Mouse (Mus musculus) G1E (cell line): Measurements from ENCODE around the gene Mthfs. TPM values are rescaled to one million over a fixed set of nuclear protein-coding genes. Genes with fewer than 3 reads are reported as not detected.

Experiments used
- ATAC-seq: 2 replicates; pipeline ENCODE4 v1.8.0; 2016; ENCODE audit warnings: mild to moderate bottlenecking; ENCODE audit not compliant: insufficient number of reproducible peaks, poor library complexity, low FRiP score, severe bottlenecking; ENCODE audit errors: extremely low read depth
- DNase-seq: peaks from one replicate; pipeline ENCODE4 v3.0.0; 2012; ENCODE audit warnings: low spot score
- H3K27me3 ChIP-seq: 2 replicates; pipeline ENCODE4 v1.6.1; 2012; ENCODE audit warnings: mild to moderate bottlenecking, low read length, inconsistent platforms; ENCODE audit not compliant: insufficient read depth
- H3K36me3 ChIP-seq: replicated peaks from 2 replicates; pipeline ENCODE3; 2012; ENCODE audit warnings: mild to moderate bottlenecking, inconsistent platforms
- H3K4me1 ChIP-seq: 2 replicates; pipeline ENCODE4 v1.6.1; 2012; ENCODE audit warnings: low read depth, low read length, inconsistent platforms, mixed read lengths; ENCODE audit not compliant: insufficient read depth
- H3K4me3 ChIP-seq: 2 replicates; pipeline ENCODE4 v1.5.1; 2012; ENCODE audit warnings: low read depth, mild to moderate bottlenecking, inconsistent platforms, low read length, moderate library complexity, mixed read lengths
- H3K9me3 ChIP-seq: replicated peaks from 2 replicates; pipeline ENCODE4 v1.6.1; 2012; ENCODE audit warnings: inconsistent platforms
- CTCF ChIP-seq: IDR thresholded peaks from 2 replicates; pipeline ENCODE4 v1.5.1; 2012; ENCODE audit warnings: low read depth, low read length, inconsistent platforms, mixed read lengths
- GATA1 ChIP-seq: IDR thresholded peaks from 2 replicates; pipeline ENCODE4 v1.6.1; 2012; ENCODE audit warnings: borderline replicate concordance, low read length, inconsistent platforms, mixed read lengths
- GATA2 ChIP-seq: IDR thresholded peaks from 2 replicates; pipeline ENCODE4 v1.6.1; 2012; ENCODE audit warnings: low read depth, low read length, inconsistent platforms, borderline replicate concordance
- POLR2AphosphoS5 ChIP-seq: IDR thresholded peaks from 2 replicates; pipeline ENCODE4 v1.6.1; 2012; ENCODE audit warnings: low read depth, low read length, inconsistent platforms; ENCODE audit not compliant: insufficient replicate concordance
- TAL1 ChIP-seq: conservative IDR thresholded peaks from 2 replicates; pipeline ENCODE4 v1.6.1; 2012; ENCODE audit warnings: low read depth, low read length, inconsistent platforms, mixed read lengths
- polyA plus RNA-seq: library from polyadenylated mRNA; stranded (reverse); fragments of >175 nt; gene quantifications from 2 replicates; pipeline ENCODE4 v1.2.3, GENCODE M21; 2012
- total RNA-seq, 2 experiments: library from RNA; stranded (forward) in 1 of 2; stranded (reverse) in 1 of 2; fragments of 200-1000 nt in 1 of 2; fragments of >200 nt in 1 of 2; fragmentation: Nextera tagmentation in 1 of 2; gene quantifications; 2 replicates each; pipeline ENCODE4 v1.2.3; 2014 to 2017

The Mthfs gene
- total and polyA plus RNA-seq, 3 experiments = 3.8 to 16.6 (median 7.3) TPM

DNA sequence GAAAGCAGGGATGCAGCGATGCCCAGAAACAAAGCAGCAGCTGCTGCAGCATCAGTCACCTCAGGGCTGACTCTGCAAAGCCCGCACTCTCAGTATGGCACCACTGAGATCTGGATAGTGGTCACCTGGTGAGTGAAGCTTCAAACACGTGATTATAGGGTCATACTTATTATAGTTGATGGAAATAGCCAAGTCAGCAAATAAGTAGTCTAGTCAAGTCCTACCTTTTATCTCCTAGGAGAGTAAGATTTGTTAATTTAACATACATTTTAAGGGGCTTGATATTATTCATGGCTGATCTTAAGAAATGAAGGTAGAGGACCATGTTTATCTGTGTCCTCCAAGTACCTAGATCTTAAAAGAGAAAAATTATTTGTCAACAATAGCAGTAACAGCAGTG lies 83.6 kb downstream of the Mthfs start:
- no peaks in the 10 kb centered on the region for H3K27me3 ChIP-seq
- H3K4me3 ChIP-seq = no peak overlapping the region
- H3K9me3 ChIP-seq = no peaks in the 10 kb centered on the region; the same call in 1 of the 2 replicates
- DNase-seq (no peak), ATAC-seq (no peak)
- TF ChIP-seq GATA1 (no peak), GATA2 (no peak), POLR2AphosphoS5 (no peak), TAL1 (no peak), CTCF (no peak)
- no peaks in the 10 kb centered on the region for H3K36me3 ChIP-seq
- no peaks in the 10 kb centered on the region for H3K4me1 ChIP-seq

DNA sequence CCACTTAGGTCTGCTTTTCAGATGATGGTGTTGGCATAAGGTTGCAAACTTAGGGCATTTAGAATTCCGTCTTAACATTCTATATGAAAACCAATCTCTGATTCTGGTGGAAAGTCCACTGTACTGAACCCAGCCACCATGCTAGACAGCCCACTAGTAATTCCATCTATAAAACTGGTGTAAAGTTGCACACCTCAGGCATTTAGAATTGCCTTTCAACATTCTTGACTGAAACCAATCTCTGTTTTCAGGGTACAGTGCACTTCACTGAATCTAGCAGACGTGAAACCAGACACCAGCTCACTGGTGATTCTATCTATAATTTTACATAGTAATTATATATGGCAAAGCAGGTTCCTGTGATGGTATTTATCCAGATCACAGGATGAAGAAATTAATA lies 95.2 kb downstream of the Mthfs start:
- Histone ChIP-seq H3K36me3 (no peaks in the 10 kb centered on the region), H3K4me3 (no peak overlapping the region), H3K9me3 (0 out of 2 replicates have a peak, but pooled peaks cover 2% of the 10 kb centered on the region), H3K4me1 (no peaks in the 10 kb centered on the region), H3K27me3 (no peaks in the 10 kb centered on the region)
- no peak for ATAC-seq
- TF ChIP-seq TAL1 (no peak), POLR2AphosphoS5 (no peak), GATA2 (no peak), GATA1 (no peak), CTCF (no peak)
- no peak for DNase-seq

DNA sequence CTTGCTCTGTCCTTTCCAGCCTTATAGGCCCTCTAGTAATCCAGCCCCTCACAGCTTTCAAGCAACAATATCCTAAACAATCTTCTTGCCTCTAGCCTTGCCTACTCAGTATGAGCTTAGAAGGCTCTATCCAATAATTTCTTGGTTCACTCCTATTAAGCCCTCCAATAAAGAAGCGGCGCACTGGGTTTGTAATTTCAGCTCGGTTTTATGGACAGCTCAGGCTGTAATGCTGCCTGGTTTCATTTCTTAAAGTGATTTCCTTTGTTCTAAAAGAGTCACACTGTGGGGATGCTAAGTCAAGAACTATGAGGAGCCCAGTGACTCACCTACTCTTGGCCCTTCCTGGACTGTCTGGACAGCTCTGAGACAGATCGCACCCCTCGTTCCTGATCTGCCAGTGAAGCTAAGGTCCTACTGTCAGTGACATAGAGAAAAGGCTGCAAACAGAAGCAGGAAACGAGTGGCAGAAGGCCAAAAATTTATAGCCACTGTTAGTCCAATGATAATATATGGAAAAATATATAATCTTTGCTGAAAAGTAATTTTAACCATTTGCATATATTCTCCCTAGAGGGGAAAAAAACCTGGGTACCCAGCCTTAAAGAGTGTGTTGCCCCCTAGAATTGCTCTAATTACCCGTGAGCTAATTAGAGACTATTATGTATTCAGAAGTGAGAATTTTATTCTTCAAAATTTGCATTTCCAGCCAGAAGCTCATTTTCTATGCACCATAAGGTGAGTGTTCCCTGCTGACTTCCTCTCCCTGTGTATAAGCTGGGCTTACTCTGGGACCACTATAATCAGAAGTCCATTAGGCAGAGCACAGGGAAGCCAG lies 98.1 kb downstream of the Mthfs start:
- Histone ChIP-seq H3K27me3 (no peaks in the 10 kb centered on the region), H3K4me3 (no peak overlapping the region), H3K36me3 (no peaks in the 10 kb centered on the region), H3K4me1 (no peaks in the 10 kb centered on the region), H3K9me3 (0 out of 2 replicates have a peak, but pooled peaks cover 6% of the 10 kb centered on the region)
- no peak for TF ChIP-seq CTCF
- TF ChIP-seq POLR2AphosphoS5 = no peak
- no peak for TF ChIP-seq TAL1
- no peak for TF ChIP-seq GATA1
- no peak for TF ChIP-seq GATA2
- no peak for ATAC-seq
- no peak for DNase-seq

DNA sequence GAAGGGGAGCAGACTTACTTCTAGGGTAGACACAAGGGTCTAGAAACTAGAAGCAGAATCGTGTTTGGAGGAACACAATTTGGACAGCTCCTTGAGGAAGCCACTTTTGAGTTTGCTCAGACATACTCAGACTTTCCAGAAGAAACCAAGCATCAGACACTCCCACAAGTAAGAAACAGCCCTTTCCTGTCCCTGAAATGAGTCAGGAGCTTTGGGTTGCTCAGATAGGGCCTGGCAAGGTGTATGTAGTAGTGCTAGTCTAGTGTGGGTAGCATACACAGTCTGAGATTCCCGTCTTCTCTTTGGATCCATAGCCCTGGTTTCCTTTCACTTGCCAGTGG lies 98.7 kb downstream of the Mthfs start:
- ATAC-seq = no peak
- H3K4me1 ChIP-seq = no peaks in the 10 kb centered on the region
- H3K27me3 ChIP-seq = no peaks in the 10 kb centered on the region
- TF ChIP-seq GATA1 = no peak
- no peak for TF ChIP-seq TAL1
- no peak for TF ChIP-seq POLR2AphosphoS5
- H3K36me3 ChIP-seq = no peaks in the 10 kb centered on the region
- no peak overlapping the region for H3K4me3 ChIP-seq
- 0 out of 2 replicates have a peak, but pooled peaks cover 6% of the 10 kb centered on the region for H3K9me3 ChIP-seq
- no peak for DNase-seq

DNA sequence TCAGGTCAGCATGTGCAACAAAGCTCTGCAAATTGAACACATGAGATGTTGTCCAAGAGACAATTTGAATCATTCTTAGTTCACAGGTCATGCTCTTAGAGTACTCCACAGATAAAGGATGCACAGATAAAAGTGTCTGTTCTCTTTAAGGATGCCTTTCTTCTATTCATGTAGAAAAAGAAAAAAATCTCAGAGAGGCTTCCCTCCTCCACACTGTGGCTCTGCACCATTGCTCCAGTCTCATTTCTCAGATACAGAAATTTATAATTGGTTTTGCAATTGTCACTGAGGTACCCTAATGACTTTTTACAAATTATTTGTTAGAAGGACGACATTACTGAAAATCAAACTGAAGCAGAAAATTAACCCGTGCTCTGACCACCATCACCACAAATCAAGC lies 101.2 kb downstream of the Mthfs start:
- Histone ChIP-seq H3K4me3 (no peak overlapping the region), H3K36me3 (no peaks in the 10 kb centered on the region), H3K27me3 (no peaks in the 10 kb centered on the region), H3K4me1 (no peaks in the 10 kb centered on the region), H3K9me3 (peaks cover 6% of the 10 kb centered on the region; the same call in 1 of the 2 replicates)
- ATAC-seq = no peak
- DNase-seq = no peak
- TF ChIP-seq TAL1 = no peak
- no peak for TF ChIP-seq POLR2AphosphoS5
- TF ChIP-seq CTCF = no peak
- TF ChIP-seq GATA2 = no peak
- TF ChIP-seq GATA1 = no peak

DNA sequence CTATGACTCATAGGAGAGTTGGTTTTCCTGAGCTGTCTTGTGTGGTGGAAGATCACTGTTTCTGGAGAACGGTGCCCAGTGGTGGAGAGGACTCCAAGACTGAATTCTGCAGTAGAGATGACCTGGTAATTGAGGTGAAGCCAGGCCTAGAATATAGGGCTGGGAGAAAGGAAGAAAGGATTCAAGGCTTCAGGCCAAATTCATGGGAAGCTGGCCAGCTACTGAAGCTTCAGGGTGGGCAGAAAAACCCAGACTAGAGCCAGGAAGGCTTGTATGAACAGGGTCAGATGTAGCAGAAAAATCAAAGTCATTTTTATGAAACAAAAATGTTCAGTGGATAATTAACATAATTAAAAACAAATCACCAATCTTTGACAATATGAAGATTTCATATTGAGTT lies 163.3 kb downstream of the Mthfs start:
- no peak overlapping the region for H3K4me3 ChIP-seq
- H3K4me1 ChIP-seq = no peaks in the 10 kb centered on the region
- ATAC-seq (no peak), DNase-seq (no peak)
- TF ChIP-seq POLR2AphosphoS5 (no peak), CTCF (no peak), GATA1 (no peak), GATA2 (no peak), TAL1 (no peak)
- H3K36me3 ChIP-seq = no peaks in the 10 kb centered on the region
- 0 out of 2 replicates have a peak, but pooled peaks cover 3% of the 10 kb centered on the region for H3K9me3 ChIP-seq
- H3K27me3 ChIP-seq = no peaks in the 10 kb centered on the region
